Mouse (Mus musculus): ENCODE measurements around the gene Pla2g12a. TPM values are rescaled to one million over a fixed set of nuclear protein-coding genes. Genes with fewer than 3 reads are reported as not detected.

Pla2g12a gene
- polyA plus RNA-seq, 1 experiment from 2014 or later: 24.9 TPM

DNA sequence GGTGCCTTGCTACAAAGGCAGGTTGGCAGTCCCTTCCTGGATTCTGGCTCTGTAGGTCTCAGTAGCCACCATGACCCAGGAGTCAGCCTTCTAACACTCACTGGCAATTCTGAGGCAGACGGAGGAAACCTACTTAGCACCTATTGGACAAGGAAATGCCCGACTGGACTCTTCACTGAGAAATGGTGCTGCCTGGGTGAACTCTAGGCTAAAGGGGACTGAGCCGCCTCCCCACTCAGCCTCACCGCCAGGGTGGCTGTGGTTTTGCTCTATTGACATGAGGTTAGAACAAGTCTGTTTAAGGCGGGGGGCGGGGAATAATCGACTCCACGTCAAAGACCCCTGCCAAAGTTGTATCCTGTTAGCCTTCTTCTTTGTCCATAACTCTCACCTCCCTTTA, 25.5 kb downstream of the Pla2g12a start:
- no peaks in the 10 kb centered on the region for H3K9me3 ChIP-seq
- 91% methylated on average over 8 of the region's 8 CpGs for WGBS
- no peak overlapping the region for H3K9ac ChIP-seq (replicated peaks)
- H3K4me3 ChIP-seq (replicated peaks): no peak overlapping the region
- H3K4me2 ChIP-seq (replicated peaks): no peak overlapping the region
- no peak for ATAC-seq
- H3K4me1 ChIP-seq (replicated peaks): peaks cover 18% of the 10 kb centered on the region
- peaks cover 8% of the 10 kb centered on the region for H3K36me3 ChIP-seq
- no peak overlapping the region for H3K27ac ChIP-seq
- no peaks in the 10 kb centered on the region for H3K27me3 ChIP-seq

GRCm38 (mm10) chr3:129904381-129905132, 26.2 kb downstream of the Pla2g12a start:
- Histone ChIP-seq H3K9me3 (no peaks in the 10 kb centered on the region), H3K4me3 (replicated peaks) (no peak overlapping the region), H3K27ac (no peak overlapping the region), H3K9ac (replicated peaks) (no peak overlapping the region), H3K4me1 (replicated peaks) (peaks cover 18% of the 10 kb centered on the region), H3K4me2 (replicated peaks) (no peak overlapping the region), H3K27me3 (no peaks in the 10 kb centered on the region), H3K36me3 (peaks cover 15% of the 10 kb centered on the region)
- no peak for ATAC-seq
- WGBS: 91% methylated on average over 7 of the region's 7 CpGs

GRCm38 (mm10) chr3:129912025-129912424, 33.6 kb downstream of the Pla2g12a start:
- 93% methylated on average over 14 of the region's 14 CpGs for WGBS
- peaks cover 39% of the 10 kb centered on the region for H3K36me3 ChIP-seq
- no peak for ATAC-seq

GRCm38 (mm10) chr3:129913241-129913640, 34.8 kb downstream of the Pla2g12a start:
- no peak overlapping the region for H3K4me3 ChIP-seq (replicated peaks)
- no peak overlapping the region for H3K9ac ChIP-seq (replicated peaks)
- H3K4me2 ChIP-seq (replicated peaks): no peak overlapping the region
- peaks cover 39% of the 10 kb centered on the region for H3K36me3 ChIP-seq
- no peak for ATAC-seq
- no peaks in the 10 kb centered on the region for H3K27me3 ChIP-seq
- no peaks in the 10 kb centered on the region for H3K9me3 ChIP-seq
- H3K4me1 ChIP-seq (replicated peaks): 0 out of 2 replicates have a peak, but pooled peaks cover under 1% of the 10 kb centered on the region
- no peak overlapping the region for H3K27ac ChIP-seq
- WGBS: 94% methylated on average over 13 of the region's 13 CpGs

More at GRCm38 (mm10) chr3:129912025-129912424, 33.6 kb downstream of the Pla2g12a start:
- H3K9me3 ChIP-seq: no peaks in the 10 kb centered on the region
- H3K27me3 ChIP-seq: no peaks in the 10 kb centered on the region
- H3K4me3 ChIP-seq (replicated peaks): no peak overlapping the region
- H3K9ac ChIP-seq (replicated peaks): no peak overlapping the region
- no peak overlapping the region for H3K4me2 ChIP-seq (replicated peaks)
- no peak overlapping the region for H3K27ac ChIP-seq
- no peaks in the 10 kb centered on the region for H3K4me1 ChIP-seq (replicated peaks)

DNA sequence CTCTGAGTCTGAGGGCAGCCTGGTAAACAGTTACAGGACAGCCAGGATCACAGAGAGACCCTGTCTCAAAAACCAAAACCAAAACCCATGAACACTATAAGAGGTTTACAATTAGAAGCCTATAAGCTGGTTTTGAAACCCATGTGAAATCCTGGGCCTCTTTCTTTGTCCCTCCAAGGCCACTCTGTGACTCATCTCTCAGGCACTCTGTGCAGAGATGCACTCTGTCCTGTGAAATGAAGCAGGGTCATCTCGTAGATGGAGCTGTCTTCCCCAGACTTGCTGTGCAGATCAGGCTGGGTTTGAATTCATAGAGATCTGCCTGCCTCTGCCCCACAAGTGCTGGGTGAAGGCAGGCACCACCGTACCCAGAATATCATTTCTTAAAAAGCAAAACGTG, 39.0 kb downstream of the Pla2g12a start:
- 86% methylated on average over 3 of the region's 3 CpGs for WGBS
- no peak for ATAC-seq

GRCm38 (mm10) chr3:129918434-129918833, 40.0 kb downstream of the Pla2g12a start:
- H3K4me3 ChIP-seq (replicated peaks): no peak overlapping the region
- no peak overlapping the region for H3K9ac ChIP-seq (replicated peaks)
- H3K4me2 ChIP-seq (replicated peaks): no peak overlapping the region
- H3K36me3 ChIP-seq: peaks cover 8% of the 10 kb centered on the region; the same call in 1 of the 2 replicates
- H3K27ac ChIP-seq: no peak overlapping the region
- no peaks in the 10 kb centered on the region for H3K27me3 ChIP-seq
- 14% methylated on average over 13 of the region's 13 CpGs for WGBS
- H3K9me3 ChIP-seq: no peaks in the 10 kb centered on the region
- peaks cover 6% of the 10 kb centered on the region; the same call in 1 of the 2 replicates for H3K4me1 ChIP-seq (replicated peaks)
- ATAC-seq: peak; percentile 85

More for the DNA sequence above, 39.0 kb downstream of the Pla2g12a start:
- H3K9me3 ChIP-seq: no peaks in the 10 kb centered on the region
- H3K36me3 ChIP-seq: peaks cover 8% of the 10 kb centered on the region; the same call in 1 of the 2 replicates
- H3K27ac ChIP-seq: no peak overlapping the region
- no peak overlapping the region for H3K9ac ChIP-seq (replicated peaks)
- H3K27me3 ChIP-seq: no peaks in the 10 kb centered on the region
- no peak overlapping the region for H3K4me2 ChIP-seq (replicated peaks)
- peaks cover 6% of the 10 kb centered on the region; the same call in 1 of the 2 replicates for H3K4me1 ChIP-seq (replicated peaks)
- no peak overlapping the region for H3K4me3 ChIP-seq (replicated peaks)

DNA sequence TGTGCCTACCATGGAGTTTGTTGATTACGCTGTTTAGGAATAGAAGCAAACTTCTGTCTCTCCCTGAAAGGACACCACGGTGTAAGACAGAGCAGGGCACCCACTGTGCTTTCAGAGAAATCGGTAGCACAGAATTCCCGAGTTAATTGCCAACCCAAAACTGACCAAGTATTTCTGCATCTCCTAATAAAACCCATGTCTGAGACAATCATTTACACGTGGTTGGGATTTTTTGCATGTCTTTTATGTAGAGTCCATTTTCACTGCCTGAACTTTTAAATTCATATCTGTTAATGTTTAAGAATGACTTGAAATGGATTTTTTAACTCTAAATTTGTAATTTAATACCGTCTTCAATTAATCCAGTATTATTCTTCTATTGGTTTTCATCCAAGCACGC, 45.2 kb downstream of the Pla2g12a start:
- no peak overlapping the region for H3K4me3 ChIP-seq (replicated peaks)
- no peak overlapping the region for H3K27ac ChIP-seq
- H3K4me2 ChIP-seq (replicated peaks): no peak overlapping the region
- ATAC-seq: no peak
- no peaks in the 10 kb centered on the region for H3K27me3 ChIP-seq
- no peaks in the 10 kb centered on the region for H3K36me3 ChIP-seq
- peaks cover 2% of the 10 kb centered on the region; the same call in 1 of the 2 replicates for H3K4me1 ChIP-seq (replicated peaks)
- WGBS: 92% methylated on average over 7 of the region's 7 CpGs
- no peaks in the 10 kb centered on the region for H3K9me3 ChIP-seq
- no peak overlapping the region for H3K9ac ChIP-seq (replicated peaks)

GRCm38 (mm10) chr3:129925861-129926260, 47.5 kb downstream of the Pla2g12a start:
- Histone ChIP-seq H3K27ac (no peak overlapping the region), H3K4me2 (replicated peaks) (no peak overlapping the region), H3K27me3 (no peaks in the 10 kb centered on the region), H3K9ac (replicated peaks) (no peak overlapping the region), H3K4me1 (replicated peaks) (no peaks in the 10 kb centered on the region), H3K9me3 (no peaks in the 10 kb centered on the region), H3K4me3 (replicated peaks) (no peak overlapping the region), H3K36me3 (no peaks in the 10 kb centered on the region)
- WGBS: 94% methylated on average over 3 of the region's 3 CpGs
- ATAC-seq: no peak

DNA sequence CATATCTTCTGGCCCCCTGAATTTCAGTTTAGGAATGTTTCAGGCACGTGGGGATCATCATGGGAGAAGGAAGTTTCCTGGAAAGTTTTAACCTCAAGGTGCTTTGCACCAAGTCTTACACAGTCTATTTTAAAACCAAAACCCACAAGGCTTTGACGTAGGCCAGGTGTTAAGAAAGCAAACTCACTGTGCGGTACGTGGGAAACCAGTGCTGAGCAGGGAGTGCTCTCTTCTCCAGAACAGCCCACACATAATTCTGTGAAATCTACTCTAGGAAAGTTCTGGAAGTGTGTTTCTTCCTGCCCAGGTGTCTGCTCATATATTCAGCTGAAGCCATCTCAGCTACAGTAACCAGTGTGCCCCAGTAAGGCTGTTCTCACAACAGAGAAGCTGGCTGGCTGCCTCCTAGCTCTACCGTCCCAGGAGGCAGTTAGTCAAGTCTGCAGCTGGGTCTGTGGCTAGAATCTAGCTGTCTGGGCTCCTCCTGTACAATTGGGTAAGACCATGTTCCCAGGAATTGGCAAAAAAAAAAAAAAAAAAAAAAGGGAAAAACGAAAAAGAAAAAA, 51.9 kb downstream of the Pla2g12a start:
- H3K36me3 ChIP-seq: no peaks in the 10 kb centered on the region
- no peak for ATAC-seq
- H3K27me3 ChIP-seq: no peaks in the 10 kb centered on the region
- no peaks in the 10 kb centered on the region for H3K9me3 ChIP-seq
- no peak overlapping the region for H3K4me3 ChIP-seq (replicated peaks)
- H3K4me2 ChIP-seq (replicated peaks): no peak overlapping the region
- H3K9ac ChIP-seq (replicated peaks): no peak overlapping the region
- WGBS: 80% methylated on average over 6 of the region's 6 CpGs
- no peak overlapping the region for H3K27ac ChIP-seq
- no peaks in the 10 kb centered on the region for H3K4me1 ChIP-seq (replicated peaks)

- Histone ChIP-seq H3K27ac (no peak overlapping the region), H3K9ac (replicated peaks) (no peak overlapping the region), H3K9me3 (no peaks in the 10 kb centered on the region), H3K4me3 (replicated peaks) (no peak overlapping the region), H3K4me2 (replicated peaks) (no peak overlapping the region), H3K4me1 (replicated peaks) (no peaks in the 10 kb centered on the region), H3K36me3 (no peaks in the 10 kb centered on the region), H3K27me3 (no peaks in the 10 kb centered on the region)
- no peak for ATAC-seq
- 47% methylated on average over 4 of the region's 4 CpGs for WGBS
Measured at GRCm38 (mm10) chr3:129932443-129932842, 54.0 kb downstream of the Pla2g12a start.

GRCm38 (mm10) chr3:129936561-129936960, 58.2 kb downstream of the Pla2g12a start:
- no peak overlapping the region for H3K4me3 ChIP-seq (replicated peaks)
- no peaks in the 10 kb centered on the region for H3K27me3 ChIP-seq
- no peaks in the 10 kb centered on the region for H3K36me3 ChIP-seq
- H3K9ac ChIP-seq (replicated peaks): no peak overlapping the region
- H3K4me2 ChIP-seq (replicated peaks): no peak overlapping the region
- WGBS: 58% methylated on average over 9 of the region's 9 CpGs
- H3K4me1 ChIP-seq (replicated peaks): no peaks in the 10 kb centered on the region
- H3K9me3 ChIP-seq: no peaks in the 10 kb centered on the region
- H3K27ac ChIP-seq: no peak overlapping the region
- ATAC-seq: no peak

DNA sequence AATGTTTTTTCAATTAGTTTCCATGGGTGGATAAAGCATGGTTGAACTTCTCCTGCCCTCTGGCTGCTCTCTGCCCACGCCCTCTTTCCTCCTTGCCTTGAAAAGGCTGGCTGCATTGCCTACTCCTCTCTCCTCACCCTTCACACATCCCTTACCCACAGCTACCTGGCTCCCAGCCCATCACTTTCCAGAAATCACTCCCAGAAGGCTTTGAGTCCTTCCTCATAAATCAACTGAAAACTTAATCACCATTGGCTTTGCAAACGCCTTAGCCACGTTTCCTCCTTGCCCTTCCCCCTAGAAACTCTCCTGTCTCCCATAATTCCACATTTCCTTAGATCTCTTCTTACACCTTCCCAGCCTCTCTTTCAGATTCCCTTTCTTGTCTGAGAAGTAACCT, 59.4 kb downstream of the Pla2g12a start:
- Histone ChIP-seq H3K9ac (replicated peaks) (no peak overlapping the region), H3K4me2 (replicated peaks) (no peak overlapping the region), H3K36me3 (no peaks in the 10 kb centered on the region), H3K27me3 (no peaks in the 10 kb centered on the region), H3K4me1 (replicated peaks) (no peaks in the 10 kb centered on the region), H3K4me3 (replicated peaks) (no peak overlapping the region), H3K9me3 (no peaks in the 10 kb centered on the region), H3K27ac (no peak overlapping the region)
- no peak for ATAC-seq
- 73% methylated on average over 3 of the region's 3 CpGs for WGBS

Data from midbrain, embryonic 13.5 days (tissue).